Mouse (Mus musculus): ENCODE results near the gene Nfe2l3. TPM values are rescaled to one million over a fixed set of nuclear protein-coding genes. Genes with fewer than 3 reads are reported as not detected.

Nfe2l3 gene
- polyA plus RNA-seq, 1 experiment from 2014 or later, result 6.0 TPM

DNA sequence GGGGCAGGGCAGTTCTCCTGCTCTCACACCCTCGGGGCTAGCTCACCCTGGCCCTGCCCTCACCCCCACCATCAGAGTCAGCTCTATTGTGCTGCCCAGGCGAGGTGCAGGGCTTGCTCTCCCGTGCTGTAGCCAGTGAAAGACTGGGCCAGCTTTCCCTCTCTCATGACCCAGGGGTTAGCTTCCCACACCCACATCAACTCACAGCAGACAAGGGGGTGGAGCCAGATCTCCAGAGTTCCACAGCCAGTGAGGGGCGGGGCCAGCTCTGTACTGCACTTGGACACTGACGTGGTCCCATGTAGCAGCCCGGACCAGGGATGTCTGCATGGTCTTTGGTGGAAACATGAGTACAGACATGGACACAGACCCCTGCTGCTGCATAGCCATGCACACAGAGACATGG lies 33.4 kb upstream of the Nfe2l3 start:
- H3K36me3 ChIP-seq (ENCODE audit: control insufficient read depth, insufficient read depth, low read length), result no peaks in the 10 kb centered on the region
- H3K9me3 ChIP-seq (ENCODE audit: control insufficient read depth, low read length), result no peaks in the 10 kb centered on the region
- 15% methylated on average over 6 of the region's 6 CpGs for WGBS
- H3K4me3 ChIP-seq (ENCODE audit: low read length), result no peak overlapping the region
- no peaks in the 10 kb centered on the region for H3K4me1 ChIP-seq (ENCODE audit: control insufficient read depth, insufficient read depth, low read depth, low read length)
- H3K27me3 ChIP-seq (replicated peaks; ENCODE audit: control insufficient read depth, insufficient read depth, low read length), result no peaks in the 10 kb centered on the region
- H3K27ac ChIP-seq (ENCODE audit: low read depth, low read length), result no peak overlapping the region
- ATAC-seq, result no peak
- no peak overlapping the region for H3K4me2 ChIP-seq (ENCODE audit: low read length)
- H3K9ac ChIP-seq (ENCODE audit: low read depth, low read length), result no peak overlapping the region

DNA sequence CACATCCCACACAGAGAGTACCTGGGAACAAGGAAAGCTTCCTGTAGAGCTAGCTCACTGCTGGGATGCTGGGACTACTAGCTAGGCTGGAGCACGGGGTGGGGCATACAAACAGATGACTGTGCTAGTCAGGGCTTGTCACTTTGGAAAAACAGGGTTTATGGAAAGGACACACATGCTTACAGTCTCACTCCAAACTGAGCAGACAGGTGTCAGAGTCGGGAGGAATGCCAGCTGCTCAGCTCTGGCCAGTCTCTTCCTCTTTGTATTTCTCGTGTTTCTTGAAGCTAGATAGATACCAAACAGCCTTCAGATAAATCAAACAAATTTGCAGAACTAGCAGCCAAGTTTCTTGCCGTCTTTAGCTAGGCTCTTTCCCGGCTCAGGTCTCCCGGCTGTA lies 31.2 kb upstream of the Nfe2l3 start:
- no peak for ATAC-seq
- Histone ChIP-seq H3K27me3 (replicated peaks; ENCODE audit: control insufficient read depth, insufficient read depth, low read length) (no peaks in the 10 kb centered on the region), H3K4me2 (ENCODE audit: low read length) (no peak overlapping the region), H3K9me3 (ENCODE audit: control insufficient read depth, low read length) (no peaks in the 10 kb centered on the region), H3K9ac (ENCODE audit: low read depth, low read length) (no peak overlapping the region), H3K4me1 (ENCODE audit: control insufficient read depth, insufficient read depth, low read depth, low read length) (no peaks in the 10 kb centered on the region), H3K4me3 (ENCODE audit: low read length) (no peak overlapping the region), H3K27ac (ENCODE audit: low read depth, low read length) (no peak overlapping the region), H3K36me3 (ENCODE audit: control insufficient read depth, insufficient read depth, low read length) (no peaks in the 10 kb centered on the region)
- 75% methylated on average over 6 of the region's 6 CpGs for WGBS

DNA sequence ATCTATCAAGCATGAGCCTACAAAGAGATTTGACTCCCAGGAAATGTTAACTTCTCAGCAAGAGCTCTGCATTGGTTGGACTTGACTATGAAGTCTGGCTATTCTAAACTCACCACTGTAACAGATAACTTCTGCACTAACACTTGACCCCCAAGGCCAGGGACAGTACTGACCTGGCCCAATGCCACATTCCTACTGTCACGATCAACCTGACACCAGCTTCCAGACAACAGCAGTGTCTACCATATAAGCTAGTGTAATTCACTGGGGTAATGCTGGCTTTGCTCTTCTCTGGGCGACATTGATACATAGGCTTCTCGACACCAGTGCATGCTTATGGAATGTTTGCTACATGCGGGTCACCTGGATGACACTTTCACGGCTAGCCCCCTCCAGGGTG lies 28.9 kb upstream of the Nfe2l3 start:
- Histone ChIP-seq H3K4me3 (ENCODE audit: low read length) (no peak overlapping the region), H3K36me3 (ENCODE audit: control insufficient read depth, insufficient read depth, low read length) (no peaks in the 10 kb centered on the region), H3K4me2 (ENCODE audit: low read length) (no peak overlapping the region), H3K9me3 (ENCODE audit: control insufficient read depth, low read length) (no peaks in the 10 kb centered on the region), H3K27ac (ENCODE audit: low read depth, low read length) (no peak overlapping the region), H3K9ac (ENCODE audit: low read depth, low read length) (no peak overlapping the region), H3K4me1 (ENCODE audit: control insufficient read depth, insufficient read depth, low read depth, low read length) (no peaks in the 10 kb centered on the region), H3K27me3 (replicated peaks; ENCODE audit: control insufficient read depth, insufficient read depth, low read length) (no peaks in the 10 kb centered on the region)
- 84% methylated on average over 5 of the region's 5 CpGs for WGBS
- no peak for ATAC-seq

DNA sequence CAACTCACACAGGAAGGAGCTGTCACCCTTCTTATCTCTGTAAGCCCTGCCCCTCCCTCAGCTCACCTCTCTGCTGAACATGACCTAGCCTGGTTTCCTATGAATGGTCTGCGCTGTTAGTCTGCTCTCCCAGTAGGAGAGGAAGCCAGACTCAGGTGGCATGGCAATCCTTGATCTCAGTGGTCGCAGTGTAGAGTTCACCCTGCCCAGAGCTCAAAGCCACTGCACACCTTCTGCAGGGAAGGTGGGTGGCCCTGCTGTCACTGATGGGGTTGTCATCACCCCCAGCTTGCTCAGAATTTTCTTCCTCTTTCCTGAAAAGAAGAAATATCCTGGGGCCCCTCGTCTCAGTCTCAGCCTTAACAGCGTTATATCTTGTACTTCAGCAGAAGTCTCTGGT lies 28.0 kb upstream of the Nfe2l3 start:
- ATAC-seq, result no peak
- Histone ChIP-seq H3K9me3 (ENCODE audit: control insufficient read depth, low read length) (no peaks in the 10 kb centered on the region), H3K9ac (ENCODE audit: low read depth, low read length) (no peak overlapping the region), H3K36me3 (ENCODE audit: control insufficient read depth, insufficient read depth, low read length) (no peaks in the 10 kb centered on the region), H3K4me2 (ENCODE audit: low read length) (no peak overlapping the region), H3K27ac (ENCODE audit: low read depth, low read length) (no peak overlapping the region), H3K27me3 (replicated peaks; ENCODE audit: control insufficient read depth, insufficient read depth, low read length) (no peaks in the 10 kb centered on the region), H3K4me1 (ENCODE audit: control insufficient read depth, insufficient read depth, low read depth, low read length) (no peaks in the 10 kb centered on the region), H3K4me3 (ENCODE audit: low read length) (no peak overlapping the region)
- 87% methylated on average over 4 of the region's 4 CpGs for WGBS

DNA sequence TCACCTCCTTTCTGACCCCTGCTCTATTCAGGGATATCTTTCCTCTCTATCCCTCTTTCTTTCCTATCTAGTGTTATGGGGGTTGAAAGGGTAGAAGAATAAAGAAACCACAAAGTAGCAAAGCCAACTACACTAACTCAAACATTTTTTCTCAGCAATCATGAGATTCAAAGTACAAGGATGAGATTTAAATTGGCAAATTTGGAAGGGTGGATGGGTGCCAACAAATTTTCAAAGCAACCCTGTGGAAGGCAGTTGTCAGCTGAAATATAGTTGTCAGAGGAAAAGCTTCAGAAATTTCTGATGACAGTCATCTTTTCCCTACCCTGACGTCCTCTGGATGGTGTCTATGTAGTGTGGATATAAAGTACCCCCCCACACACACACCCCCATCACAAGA lies 16.0 kb upstream of the Nfe2l3 start:
- Histone ChIP-seq H3K27me3 (replicated peaks; ENCODE audit: control insufficient read depth, insufficient read depth, low read length) (no peaks in the 10 kb centered on the region), H3K9ac (ENCODE audit: low read depth, low read length) (no peak overlapping the region), H3K27ac (ENCODE audit: low read depth, low read length) (no peak overlapping the region), H3K36me3 (ENCODE audit: control insufficient read depth, insufficient read depth, low read length) (no peaks in the 10 kb centered on the region), H3K4me1 (ENCODE audit: control insufficient read depth, insufficient read depth, low read depth, low read length) (no peaks in the 10 kb centered on the region), H3K4me2 (ENCODE audit: low read length) (no peak overlapping the region), H3K4me3 (ENCODE audit: low read length) (no peak overlapping the region), H3K9me3 (ENCODE audit: control insufficient read depth, low read length) (no peaks in the 10 kb centered on the region)
- WGBS, result 59% methylated on average over 1 of the region's 1 CpGs
- no peak for ATAC-seq

DNA sequence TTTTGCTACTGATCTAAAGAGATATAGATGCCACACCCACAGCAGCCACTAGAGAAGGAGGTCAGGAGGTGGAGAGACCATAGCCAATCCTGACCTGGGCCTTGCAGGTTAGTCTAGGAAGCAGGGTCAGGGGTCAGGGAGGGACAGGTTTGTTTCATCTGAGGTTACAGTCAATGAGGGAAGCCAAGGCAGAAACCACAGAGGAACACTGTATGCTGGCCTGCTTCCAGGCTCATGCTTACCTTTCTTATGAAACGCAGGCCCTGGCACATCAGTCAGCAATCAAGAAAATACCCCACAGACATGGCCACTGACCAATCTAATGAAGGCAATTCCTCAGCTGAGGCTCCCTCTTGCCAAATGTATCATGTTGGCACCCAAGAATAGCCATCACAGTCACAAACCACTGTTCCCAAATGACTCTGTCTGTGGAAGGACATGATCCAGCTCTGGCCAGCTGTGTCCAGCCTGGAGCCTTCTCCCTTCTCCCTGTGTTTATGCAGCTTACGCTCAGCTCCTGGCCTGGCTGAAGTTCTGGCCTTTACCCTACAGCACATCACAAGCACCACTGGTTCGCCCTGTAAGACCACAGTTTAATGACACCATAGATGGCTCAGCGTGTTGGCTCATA lies 15.0 kb upstream of the Nfe2l3 start:
- no peak overlapping the region for H3K27ac ChIP-seq (ENCODE audit: low read depth, low read length)

DNA sequence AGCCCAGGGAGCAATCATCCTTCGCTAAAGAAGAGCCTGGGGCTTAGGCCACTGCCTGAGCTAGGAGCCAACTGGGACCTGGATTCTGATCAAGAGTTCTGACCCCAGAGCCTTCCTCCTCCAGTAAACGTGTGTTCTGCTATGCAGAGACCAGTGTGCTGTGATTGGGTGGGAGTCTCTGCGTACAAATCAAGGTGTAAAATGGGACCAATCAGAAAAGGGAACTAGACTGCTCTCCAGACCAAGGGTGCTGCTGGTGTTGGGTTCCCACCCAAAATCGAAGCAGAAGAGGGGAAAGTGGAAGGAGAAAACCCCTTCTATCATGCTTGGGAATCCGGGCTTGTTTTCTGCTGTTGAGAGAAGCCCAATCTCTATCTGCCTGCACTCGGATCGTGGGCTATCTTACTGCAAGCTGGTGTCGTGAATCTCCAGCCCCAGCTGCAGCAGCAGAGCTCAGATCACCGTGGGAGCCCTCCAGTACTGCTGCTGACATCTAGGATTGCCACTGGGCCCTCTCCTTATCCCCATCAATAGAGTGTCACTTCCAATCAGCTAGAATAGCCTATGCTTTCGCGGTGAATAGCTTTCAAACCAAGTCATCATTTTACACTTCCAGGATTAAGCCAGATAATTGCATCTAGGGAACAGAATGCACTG lies 8.9 kb upstream of the Nfe2l3 start:
- no peaks in the 10 kb centered on the region for H3K9me3 ChIP-seq (ENCODE audit: control insufficient read depth, low read length)
- no peak overlapping the region for H3K9ac ChIP-seq (ENCODE audit: low read depth, low read length)
- no peaks in the 10 kb centered on the region for H3K4me1 ChIP-seq (ENCODE audit: control insufficient read depth, insufficient read depth, low read depth, low read length)
- no peaks in the 10 kb centered on the region for H3K36me3 ChIP-seq (ENCODE audit: control insufficient read depth, insufficient read depth, low read length)
- H3K27me3 ChIP-seq (replicated peaks; ENCODE audit: control insufficient read depth, insufficient read depth, low read length), result no peaks in the 10 kb centered on the region
- no peak overlapping the region for H3K27ac ChIP-seq (ENCODE audit: low read depth, low read length)
- H3K4me2 ChIP-seq (ENCODE audit: low read length), result no peak overlapping the region
- H3K4me3 ChIP-seq (ENCODE audit: low read length), result no peak overlapping the region
- WGBS, result 54% methylated on average over 10 of the region's 11 CpGs
- no peak for ATAC-seq

More for the DNA sequence above, 15.0 kb upstream of the Nfe2l3 start:
- Histone ChIP-seq H3K4me3 (ENCODE audit: low read length) (no peak overlapping the region), H3K9me3 (ENCODE audit: control insufficient read depth, low read length) (no peaks in the 10 kb centered on the region), H3K36me3 (ENCODE audit: control insufficient read depth, insufficient read depth, low read length) (no peaks in the 10 kb centered on the region), H3K9ac (ENCODE audit: low read depth, low read length) (no peak overlapping the region), H3K4me1 (ENCODE audit: control insufficient read depth, insufficient read depth, low read depth, low read length) (no peaks in the 10 kb centered on the region), H3K4me2 (ENCODE audit: low read length) (no peak overlapping the region), H3K27me3 (replicated peaks; ENCODE audit: control insufficient read depth, insufficient read depth, low read length) (no peaks in the 10 kb centered on the region)
- 97% methylated on average over 4 of the region's 4 CpGs for WGBS
- no peak for ATAC-seq

DNA sequence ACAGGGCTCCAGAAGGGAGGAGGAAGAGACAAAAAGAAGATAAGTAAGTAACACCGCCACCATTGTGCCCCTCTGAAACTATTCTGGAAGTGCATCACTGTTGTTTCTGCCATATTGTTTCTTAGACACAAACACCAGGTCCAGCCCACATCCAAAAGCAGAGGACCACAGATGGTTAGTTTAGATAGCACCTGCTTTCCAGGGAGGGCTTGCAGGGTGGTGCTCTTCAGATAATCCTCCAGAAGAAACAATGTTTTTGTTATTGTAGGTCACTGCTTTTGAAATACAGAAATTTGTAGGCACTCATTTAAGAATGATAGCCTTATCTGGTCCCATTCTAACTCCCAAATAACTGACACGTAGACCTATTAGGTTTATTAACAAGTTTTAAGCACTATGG lies 7.9 kb upstream of the Nfe2l3 start:
- H3K9ac ChIP-seq (ENCODE audit: low read depth, low read length), result no peak overlapping the region
- H3K9me3 ChIP-seq (ENCODE audit: control insufficient read depth, low read length), result no peaks in the 10 kb centered on the region
- no peak overlapping the region for H3K27ac ChIP-seq (ENCODE audit: low read depth, low read length)
- no peaks in the 10 kb centered on the region for H3K27me3 ChIP-seq (replicated peaks; ENCODE audit: control insufficient read depth, insufficient read depth, low read length)
- no peak for ATAC-seq
- H3K4me2 ChIP-seq (ENCODE audit: low read length), result no peak overlapping the region
- no peak overlapping the region for H3K4me3 ChIP-seq (ENCODE audit: low read length)
- WGBS, result 91% methylated on average over 2 of the region's 2 CpGs
- H3K36me3 ChIP-seq (ENCODE audit: control insufficient read depth, insufficient read depth, low read length), result no peaks in the 10 kb centered on the region
- no peaks in the 10 kb centered on the region for H3K4me1 ChIP-seq (ENCODE audit: control insufficient read depth, insufficient read depth, low read depth, low read length)

DNA sequence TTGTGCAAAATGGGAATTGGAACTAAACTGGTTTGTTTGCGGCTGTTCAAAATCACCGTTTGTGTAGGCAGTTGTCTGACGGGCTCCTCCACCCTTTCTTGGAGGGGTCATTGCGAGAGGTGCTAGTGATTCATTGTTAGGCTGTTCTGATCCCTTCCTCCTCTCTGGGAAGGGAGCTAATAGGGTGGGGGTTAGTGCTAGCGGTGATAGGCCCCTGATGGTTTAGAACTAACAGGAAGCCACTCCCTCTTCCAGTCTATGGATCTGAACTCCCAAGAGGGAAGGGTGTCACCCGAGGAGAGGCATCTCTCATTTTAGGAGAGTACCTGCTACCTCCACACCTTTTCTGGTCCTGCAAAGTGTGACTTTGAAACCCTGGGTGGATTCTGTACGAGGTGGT lies 1.8 kb downstream of the Nfe2l3 start:
- 44% methylated on average over 7 of the region's 7 CpGs for WGBS
- peaks cover 5% of the 10 kb centered on the region for H3K27me3 ChIP-seq (replicated peaks; ENCODE audit: control insufficient read depth, insufficient read depth, low read length)
- no peak overlapping the region for H3K9ac ChIP-seq (ENCODE audit: low read depth, low read length)

More for the DNA sequence above, 1.8 kb downstream of the Nfe2l3 start:
- Histone ChIP-seq H3K36me3 (ENCODE audit: control insufficient read depth, insufficient read depth, low read length) (no peaks in the 10 kb centered on the region), H3K4me1 (ENCODE audit: control insufficient read depth, insufficient read depth, low read depth, low read length) (peaks cover 6% of the 10 kb centered on the region; the same call in 1 of the 2 replicates), H3K4me2 (ENCODE audit: low read length) (peak overlapping the region; percentile 88), H3K9me3 (ENCODE audit: control insufficient read depth, low read length) (no peaks in the 10 kb centered on the region), H3K4me3 (ENCODE audit: low read length) (peak overlapping the region; percentile 67), H3K27ac (ENCODE audit: low read depth, low read length) (no peak overlapping the region)
- ATAC-seq, result no peak
